Mouse (Mus musculus) left cerebral cortex, adult 9 months (tissue): ENCODE results near the gene Tmem106c.

Experiments used
- DNase-seq, 2 experiments: peaks; one replicate each; pipeline ENCODE4 v3.0.0; 2022; ENCODE audit warnings: low spot score in 2 of 2

Gene Tmem106c

GRCm38 (mm10) chr15:97963989-97964835 is at the start of gene Tmem106c:
TSS of gene Tmem106c (plus strand) at chr15:97964200.
- DNase-seq = peak; percentile 71 to 92

- DNase-seq = no peak
Observed at GRCm38 (mm10) chr15:97914331-97914747, 49.7 kb upstream of the Tmem106c start.

GRCm38 (mm10) chr15:97917994-97918393 is 46.0 kb upstream of the Tmem106c start:
- DNase-seq = no peak

- DNase-seq = no peak
Observed at GRCm38 (mm10) chr15:97919217-97919616, 44.8 kb upstream of the Tmem106c start.

GRCm38 (mm10) chr15:97920306-97920705 is 43.7 kb upstream of the Tmem106c start:
- DNase-seq = no peak

- DNase-seq = no peak
Observed at GRCm38 (mm10) chr15:97921796-97922195, 42.2 kb upstream of the Tmem106c start.

GRCm38 (mm10) chr15:97922421-97922820 is 41.6 kb upstream of the Tmem106c start:
- no peak for DNase-seq

GRCm38 (mm10) chr15:97927018-97927417 is 37.0 kb upstream of the Tmem106c start:
- DNase-seq = no peak

- no peak for DNase-seq
Observed at GRCm38 (mm10) chr15:97927821-97928220, 36.2 kb upstream of the Tmem106c start.

- DNase-seq = no peak
Observed at GRCm38 (mm10) chr15:97929259-97929824, 34.7 kb upstream of the Tmem106c start.

GRCm38 (mm10) chr15:97932441-97932840 is 31.6 kb upstream of the Tmem106c start:
- no peak for DNase-seq

GRCm38 (mm10) chr15:97938580-97938979 is 25.4 kb upstream of the Tmem106c start:
- no peak for DNase-seq

- no peak for DNase-seq
Observed at GRCm38 (mm10) chr15:97940088-97940487, 23.9 kb upstream of the Tmem106c start.

GRCm38 (mm10) chr15:97941306-97941705 is 22.7 kb upstream of the Tmem106c start:
- no peak for DNase-seq

- no peak for DNase-seq
Observed at GRCm38 (mm10) chr15:97942538-97942937, 21.5 kb upstream of the Tmem106c start.

GRCm38 (mm10) chr15:97943356-97943755 is 20.6 kb upstream of the Tmem106c start:
- DNase-seq = no peak

- DNase-seq = no peak
Observed at GRCm38 (mm10) chr15:97944919-97945574, 19.0 kb upstream of the Tmem106c start.

- no peak for DNase-seq
Observed at GRCm38 (mm10) chr15:97945656-97946315, 18.2 kb upstream of the Tmem106c start.

- DNase-seq = no peak
Observed at GRCm38 (mm10) chr15:97948720-97949119, 15.3 kb upstream of the Tmem106c start.

GRCm38 (mm10) chr15:97949706-97950105 is 14.3 kb upstream of the Tmem106c start:
- DNase-seq = no peak

- peak in 1 of 2 experiments; percentile 41 for DNase-seq
Observed at GRCm38 (mm10) chr15:97950240-97950639, 13.8 kb upstream of the Tmem106c start.
